Mouse (Mus musculus) kidney, adult 2 months (tissue): ENCODE results near the gene Rasl12. TPM values are rescaled to one million over a fixed set of nuclear protein-coding genes. Genes with fewer than 3 reads are reported as not detected.

Experiments used
- DNase-seq: peaks from one replicate; pipeline ENCODE4 v3.0.0; 2021
- H3K27ac ChIP-seq: fragments of 200-500 bp; 2 replicates; pipeline ENCODE4 v1.5.1; 2012; ENCODE audit warnings: low read depth, low read length, control low read depth, inconsistent platforms; ENCODE audit not compliant: insufficient read depth
- H3K27me3 ChIP-seq: fragments of 200-500 bp; replicated peaks from 2 replicates; pipeline ENCODE4 v1.6.1; 2012; ENCODE audit warnings: mild to moderate bottlenecking, moderate library complexity, low read length, inconsistent platforms; ENCODE audit not compliant: control insufficient read depth, insufficient read depth
- H3K36me3 ChIP-seq: fragments of 200-500 bp; 2 replicates; pipeline ENCODE4 v1.6.1; 2012; ENCODE audit warnings: mild to moderate bottlenecking, moderate library complexity, low read length, inconsistent platforms; ENCODE audit not compliant: control insufficient read depth, insufficient read depth
- H3K4me1 ChIP-seq: fragments of 200-500 bp; 2 replicates; pipeline ENCODE4 v1.6.1; 2011; ENCODE audit warnings: low read length; ENCODE audit not compliant: control insufficient read depth, insufficient read depth
- H3K4me3 ChIP-seq: fragments of 200-500 bp; 2 replicates; pipeline ENCODE4 v1.5.1; 2011; ENCODE audit warnings: mild to moderate bottlenecking, low read depth, low read length, control low read depth; ENCODE audit not compliant: insufficient read depth
- CTCF ChIP-seq: fragments of 200-500 bp; conservative IDR thresholded peaks from 2 replicates; pipeline ENCODE4 v1.5.1; 2011; ENCODE audit warnings: low read depth, mild to moderate bottlenecking, control low read depth, low read length, moderate library complexity, mixed read lengths; ENCODE audit not compliant: insufficient read depth, insufficient read length
- POLR2A ChIP-seq: fragments of 200-500 bp; IDR thresholded peaks from one replicate; pipeline ENCODE4 v1.6.1; 2011; ENCODE audit warnings: low read depth, low read length, control low read depth
- WGBS: fragments of 180-500 bp; shearing (Covaris S2); methylation state at CpG from one replicate; pipeline ENCODE4 v1.1.7; 2018; 5-methylcytosine and 5-hydroxymethylcytosine counted together
- polyA plus RNA-seq: library from polyadenylated mRNA; depleted of rRNA; stranded (reverse); fragments of >200 nt; gene quantifications from 2 replicates; pipeline ENCODE4 v1.2.3, GENCODE M21; 2012

Gene Rasl12
- polyA plus RNA-seq, 1 experiment = 9.5 TPM

- TF ChIP-seq CTCF (no peak), POLR2A (no peak)
- 19% methylated on average over 3 of the region's 3 CpGs for WGBS
- Histone ChIP-seq H3K36me3 (no peaks in the 10 kb centered on the region), H3K4me3 (no peak overlapping the region), H3K4me1 (peaks cover 20% of the 10 kb centered on the region), H3K27ac (no peak overlapping the region), H3K27me3 (no peaks in the 10 kb centered on the region)
- no peak for DNase-seq
Measured at GRCm38 (mm10) chr9:65424393-65424792, 26.1 kb downstream of the Rasl12 start.

GRCm38 (mm10) chr9:65427511-65427910 lies 29.2 kb downstream of the Rasl12 start:
- peaks cover 17% of the 10 kb centered on the region for H3K4me1 ChIP-seq
- H3K27me3 ChIP-seq = no peaks in the 10 kb centered on the region

GRCm38 (mm10) chr9:65428003-65428402 lies 29.7 kb downstream of the Rasl12 start:
- Histone ChIP-seq H3K27ac (peak overlapping the region; percentile 82), H3K36me3 (no peaks in the 10 kb centered on the region), H3K27me3 (no peaks in the 10 kb centered on the region), H3K4me3 (no peak overlapping the region), H3K4me1 (peaks cover 17% of the 10 kb centered on the region)
- DNase-seq = peak; percentile 47
- TF ChIP-seq CTCF (no peak), POLR2A (no peak)
- WGBS = 57% methylated on average over 5 of the region's 5 CpGs

More at GRCm38 (mm10) chr9:65427511-65427910, 29.2 kb downstream of the Rasl12 start:
- Histone ChIP-seq H3K36me3 (no peaks in the 10 kb centered on the region), H3K27ac (peak overlapping the region; percentile 82), H3K4me3 (no peak overlapping the region)
- WGBS = 36% methylated on average over 2 of the region's 2 CpGs
- peak; percentile 84 for DNase-seq
- TF ChIP-seq CTCF = no peak

- H3K27ac ChIP-seq = no peak overlapping the region
- H3K4me1 ChIP-seq = peaks cover 9% of the 10 kb centered on the region
- H3K36me3 ChIP-seq = no peaks in the 10 kb centered on the region
- no peak for DNase-seq
- no peak overlapping the region for H3K4me3 ChIP-seq
- TF ChIP-seq POLR2A (no peak), CTCF (no peak)
- H3K27me3 ChIP-seq = no peaks in the 10 kb centered on the region
Measured at GRCm38 (mm10) chr9:65430401-65430800, 32.1 kb downstream of the Rasl12 start.

- H3K27ac ChIP-seq = no peak overlapping the region
- no peak for DNase-seq
- WGBS = 95% methylated on average over 5 of the region's 5 CpGs
- no peak overlapping the region for H3K4me3 ChIP-seq
- no peaks in the 10 kb centered on the region for H3K36me3 ChIP-seq
- H3K27me3 ChIP-seq = no peaks in the 10 kb centered on the region
- peaks cover 9% of the 10 kb centered on the region for H3K4me1 ChIP-seq
- TF ChIP-seq POLR2A (no peak), CTCF (no peak)
Measured at GRCm38 (mm10) chr9:65430921-65431320, 32.6 kb downstream of the Rasl12 start.

GRCm38 (mm10) chr9:65432236-65432635 lies 33.9 kb downstream of the Rasl12 start:
- DNase-seq = peak; percentile 92
- peaks cover 7% of the 10 kb centered on the region; the same call in 1 of the 2 replicates for H3K4me1 ChIP-seq
- no peak overlapping the region for H3K27ac ChIP-seq
- WGBS = 2% methylated on average over 3 of the region's 3 CpGs
- no peaks in the 10 kb centered on the region for H3K27me3 ChIP-seq
- TF ChIP-seq POLR2A (no peak), CTCF (peak; percentile 92)
- H3K36me3 ChIP-seq = no peaks in the 10 kb centered on the region
- no peak overlapping the region for H3K4me3 ChIP-seq

GRCm38 (mm10) chr9:65434140-65434539 lies 35.8 kb downstream of the Rasl12 start:
- peak; percentile 58 for DNase-seq
- no peak overlapping the region for H3K4me3 ChIP-seq

GRCm38 (mm10) chr9:65435211-65435610 lies 36.9 kb downstream of the Rasl12 start:
- Histone ChIP-seq H3K27me3 (no peaks in the 10 kb centered on the region), H3K4me1 (peaks cover 2% of the 10 kb centered on the region; the same call in 1 of the 2 replicates), H3K27ac (no peak overlapping the region), H3K36me3 (no peaks in the 10 kb centered on the region), H3K4me3 (no peak overlapping the region)
- WGBS = 66% methylated on average over 4 of the region's 4 CpGs
- no peak for DNase-seq
- TF ChIP-seq POLR2A (no peak), CTCF (no peak)

More at GRCm38 (mm10) chr9:65434140-65434539, 35.8 kb downstream of the Rasl12 start:
- Histone ChIP-seq H3K4me1 (peaks cover 2% of the 10 kb centered on the region; the same call in 1 of the 2 replicates), H3K27ac (no peak overlapping the region), H3K27me3 (no peaks in the 10 kb centered on the region), H3K36me3 (no peaks in the 10 kb centered on the region)
- WGBS = 76% methylated on average over 5 of the region's 5 CpGs
- TF ChIP-seq POLR2A (no peak), CTCF (peak; percentile 56)
